Mouse (Mus musculus) C2C12 (cell line): ENCODE measurements around the gene Dhrs7. TPM values are rescaled to one million over a fixed set of nuclear protein-coding genes. Genes with fewer than 3 reads are reported as not detected.

Source experiments
- H3K27me3 ChIP-seq: one replicate; pipeline ENCODE4 v1.6.1; 2011; ENCODE audit not compliant: control insufficient read depth, insufficient read depth, insufficient read length
- H3K36me3 ChIP-seq: one replicate; pipeline ENCODE4 v1.6.1; 2011; ENCODE audit not compliant: control insufficient read depth, insufficient read depth
- H3K4me3 ChIP-seq: one replicate; pipeline ENCODE4 v1.5.1; 2011; ENCODE audit warnings: mild to moderate bottlenecking, control low read depth; ENCODE audit not compliant: poor library complexity, insufficient read depth, severe bottlenecking
- H3K79me2 ChIP-seq: one replicate; pipeline ENCODE4 v1.6.1; 2011; ENCODE audit not compliant: control insufficient read depth, insufficient read depth
- H3K79me3 ChIP-seq: one replicate; pipeline ENCODE4 v1.6.1; 2011; ENCODE audit warnings: low read depth, control low read depth
- H3ac ChIP-seq: one replicate; pipeline ENCODE3; 2011; ENCODE audit warnings: low read depth; ENCODE audit not compliant: control insufficient read depth, insufficient read length
- CEBPB ChIP-seq: IDR thresholded peaks from one replicate; pipeline ENCODE4 v1.6.1; 2011; ENCODE audit warnings: low read depth, mild to moderate bottlenecking, control low read depth, moderate library complexity
- CTCF ChIP-seq: IDR thresholded peaks from one replicate; pipeline ENCODE4 v1.5.1; 2011; ENCODE audit not compliant: control insufficient read depth, insufficient read depth, insufficient read length
- FOSL1 ChIP-seq: IDR thresholded peaks from one replicate; pipeline ENCODE4 v1.8.0; 2011; ENCODE audit warnings: mild to moderate bottlenecking, low read length; ENCODE audit not compliant: poor library complexity, insufficient read depth, severe bottlenecking
- MAX ChIP-seq: IDR thresholded peaks from one replicate; pipeline ENCODE4 v1.6.1; 2011; ENCODE audit warnings: mild to moderate bottlenecking, control low read depth
- MYOD1 ChIP-seq: IDR thresholded peaks from one replicate; pipeline ENCODE4 v1.6.1; 2011; ENCODE audit warnings: low read depth; ENCODE audit not compliant: control insufficient read depth, insufficient read length
- MYOG ChIP-seq: IDR thresholded peaks from one replicate; pipeline ENCODE4 v1.6.1; 2011; ENCODE audit not compliant: control insufficient read depth, insufficient read length; ENCODE audit errors: extremely low read depth
- USF1 ChIP-seq: IDR thresholded peaks from one replicate; pipeline ENCODE4 v1.6.1; 2011; ENCODE audit warnings: low read depth, mild to moderate bottlenecking, control low read depth, moderate library complexity
- polyA plus RNA-seq: library from polyadenylated mRNA; unstranded; fragments of >200 nt; fragmentation: generic; extraction: Trizol; gene quantifications from one replicate; pipeline ENCODE4 v1.2.1, GENCODE M21; 2012; ENCODE audit warnings: missing spikeins

Dhrs7 gene
- polyA plus RNA-seq, 1 experiment, result 22.4 TPM

GRCm38 (mm10) chr12:72679635-72680034 lies 14.9 kb upstream of the Dhrs7 start:
- H3ac ChIP-seq, result no peak overlapping the region
- no peak overlapping the region for H3K4me3 ChIP-seq
- H3K79me2 ChIP-seq, result no peaks in the 10 kb centered on the region
- H3K36me3 ChIP-seq, result no peaks in the 10 kb centered on the region
- no peak for TF ChIP-seq MAX
- no peak for TF ChIP-seq FOSL1
- TF ChIP-seq USF1, result no peak
- TF ChIP-seq MYOG, result no peak
- TF ChIP-seq CEBPB, result no peak
- no peak for TF ChIP-seq MYOD1
- no peak for TF ChIP-seq CTCF
- no peaks in the 10 kb centered on the region for H3K27me3 ChIP-seq
- no peaks in the 10 kb centered on the region for H3K79me3 ChIP-seq

DNA sequence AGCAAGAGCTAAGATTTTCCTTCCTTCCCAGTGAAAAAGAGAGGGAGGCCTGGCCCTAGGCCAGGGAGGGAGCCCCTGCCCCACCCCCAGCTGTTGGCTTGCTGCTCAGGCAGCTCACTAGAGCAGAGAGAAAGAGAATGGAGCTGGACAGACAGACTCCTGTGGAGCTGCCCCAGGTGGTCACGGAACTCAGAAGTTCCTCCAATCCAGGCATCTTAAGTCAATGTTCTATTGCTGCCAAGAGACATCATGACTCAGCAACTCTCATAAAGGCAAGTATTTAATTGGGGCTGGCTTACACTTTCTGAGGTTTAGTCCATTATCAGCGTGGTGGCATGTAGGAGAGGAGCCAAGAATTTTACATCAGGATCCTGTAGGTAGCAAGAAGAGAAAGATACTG lies 10.1 kb upstream of the Dhrs7 start:
- Histone ChIP-seq H3K27me3 (no peaks in the 10 kb centered on the region), H3K79me2 (no peaks in the 10 kb centered on the region), H3K79me3 (no peaks in the 10 kb centered on the region), H3K4me3 (no peak overlapping the region), H3K36me3 (no peaks in the 10 kb centered on the region), H3ac (no peak overlapping the region)
- TF ChIP-seq USF1, result no peak

GRCm38 (mm10) chr12:72674079-72674797 lies 9.5 kb upstream of the Dhrs7 start:
- no peaks in the 10 kb centered on the region for H3K79me3 ChIP-seq
- TF ChIP-seq FOSL1 (no peak), MYOD1 (peak; percentile 9), CEBPB (no peak)
- H3K36me3 ChIP-seq, result no peaks in the 10 kb centered on the region
- no peaks in the 10 kb centered on the region for H3K79me2 ChIP-seq
- H3ac ChIP-seq, result no peak overlapping the region
- no peak overlapping the region for H3K4me3 ChIP-seq
- no peaks in the 10 kb centered on the region for H3K27me3 ChIP-seq

DNA sequence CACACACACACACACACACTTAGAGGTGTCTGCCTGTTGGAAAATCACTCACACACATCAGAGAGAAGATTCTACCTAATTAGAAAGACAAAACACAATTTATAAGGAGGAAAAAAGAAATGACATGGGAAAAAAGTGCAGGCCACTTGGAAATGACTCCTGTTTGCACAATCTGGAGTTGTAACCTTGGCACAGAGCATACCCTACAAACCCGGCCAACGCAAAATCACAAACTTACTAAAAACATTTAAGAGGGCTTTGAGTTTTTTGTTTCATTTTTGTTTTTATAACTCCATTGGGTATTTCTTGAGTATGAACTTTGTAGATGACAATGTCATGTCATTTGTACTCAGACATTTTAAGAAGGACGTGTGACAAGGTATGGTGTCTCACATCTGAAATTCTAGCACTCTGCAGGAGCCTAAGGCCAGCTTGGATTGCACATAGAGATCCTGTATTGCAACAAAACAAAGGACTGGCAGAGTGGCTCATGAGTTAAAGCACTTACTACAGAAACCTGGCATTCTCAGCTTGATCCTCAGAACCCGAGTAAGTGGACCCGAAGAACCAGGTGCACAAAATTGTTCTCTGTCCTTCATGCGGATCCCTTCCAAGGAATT lies 6.9 kb upstream of the Dhrs7 start:
- H3K79me3 ChIP-seq, result no peaks in the 10 kb centered on the region
- TF ChIP-seq MYOG, result no peak
- TF ChIP-seq FOSL1, result no peak
- TF ChIP-seq CEBPB, result no peak
- TF ChIP-seq USF1, result no peak
- TF ChIP-seq CTCF, result no peak
- no peak for TF ChIP-seq MYOD1

DNA sequence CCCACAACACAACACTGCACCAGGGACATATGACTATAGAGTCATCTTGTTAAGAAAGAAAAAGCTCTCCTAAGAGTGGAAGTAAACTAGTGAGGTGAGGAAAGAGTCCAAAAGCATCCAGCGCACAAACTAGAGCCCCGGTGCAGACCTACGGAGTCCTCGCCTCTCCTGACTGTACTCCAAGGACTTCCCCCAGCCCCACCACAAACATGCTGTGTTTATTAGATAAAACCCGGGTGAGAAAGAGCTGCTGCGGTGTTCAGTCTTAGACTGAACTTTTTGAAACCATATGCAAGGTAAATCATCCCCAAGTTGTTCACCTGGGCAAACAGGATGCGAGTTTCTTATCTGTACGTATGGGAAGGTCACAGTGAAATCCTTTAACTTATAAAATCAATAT lies 6.2 kb upstream of the Dhrs7 start:
- Histone ChIP-seq H3K36me3 (no peaks in the 10 kb centered on the region), H3ac (no peak overlapping the region), H3K4me3 (no peak overlapping the region), H3K79me2 (no peaks in the 10 kb centered on the region), H3K79me3 (no peaks in the 10 kb centered on the region), H3K27me3 (no peaks in the 10 kb centered on the region)
- TF ChIP-seq FOSL1 (no peak), CTCF (no peak), CEBPB (no peak), MYOG (no peak), MAX (no peak), MYOD1 (no peak), USF1 (no peak)

More for the DNA sequence above, 6.9 kb upstream of the Dhrs7 start:
- no peaks in the 10 kb centered on the region for H3K79me2 ChIP-seq
- no peak overlapping the region for H3K4me3 ChIP-seq
- no peaks in the 10 kb centered on the region for H3K27me3 ChIP-seq
- H3ac ChIP-seq, result no peak overlapping the region
- no peaks in the 10 kb centered on the region for H3K36me3 ChIP-seq

- Histone ChIP-seq H3ac (no peak overlapping the region), H3K27me3 (no peaks in the 10 kb centered on the region)
These were observed 3.3 kb upstream of the Dhrs7 start for GRCm38 (mm10) chr12:72667868-72668469.

More at GRCm38 (mm10) chr12:72667868-72668469, 3.3 kb upstream of the Dhrs7 start:
- no peaks in the 10 kb centered on the region for H3K36me3 ChIP-seq
- peaks cover 10% of the 10 kb centered on the region for H3K79me2 ChIP-seq
- TF ChIP-seq FOSL1 (no peak), MAX (no peak), CTCF (no peak), MYOG (no peak), USF1 (no peak), CEBPB (no peak), MYOD1 (no peak)
- H3K4me3 ChIP-seq, result no peak overlapping the region
- no peaks in the 10 kb centered on the region for H3K79me3 ChIP-seq
